8 mouse cellular contexts compared by ENCODE assay signal in genomic region chr9:20975431-20976215, GRCm38 (mm10). TPM values are rescaled to one million over a fixed set of nuclear protein-coding genes. Genes with fewer than 3 reads are reported as not detected.
A peak's percentile ranks its signal among the peaks of the same experiment; 100 is the strongest.
DNase-seq lines count a peak whose midpoint lies in the region; ATAC-seq and TF ChIP-seq lines count a peak whose summit lies in the region.

No protein-coding gene starts in this region.

- H3K9me3 ChIP-seq in embryonic facial prominence, embryonic 15.5 days (replicated peaks) = no peaks in the 10 kb centered on the region
- H3K9me3 ChIP-seq in midbrain, postnatal 0 days (ENCODE audit: low read length) = no peaks in the 10 kb centered on the region

- peak overlapping the region; percentile 85 for H3K4me2 ChIP-seq in embryonic facial prominence, embryonic 15.5 days (replicated peaks)
- H3K4me2 ChIP-seq in midbrain, postnatal 0 days (ENCODE audit: low read depth, low read length, poor library complexity, severe bottlenecking) = peak overlapping the region; percentile 98

- H3K4me1 ChIP-seq in embryonic facial prominence, embryonic 15.5 days = peaks cover 71% of the 10 kb centered on the region
- H3K4me1 ChIP-seq in liver, adult 2 months (ENCODE audit: control insufficient read depth, insufficient read depth, low read length) = peaks cover 5% of the 10 kb centered on the region
- peaks cover 7% of the 10 kb centered on the region; the same call in 1 of the 2 replicates for H3K4me1 ChIP-seq in midbrain, postnatal 0 days (ENCODE audit: insufficient read depth, low read length)

- intact Hi-C loops in gastrocnemius, adult 2 months (cut with DNase I) = no loop called here
- intact Hi-C loops in heart, postnatal 36 days (cut with DNase I) = loop anchor here (1.0 kb wide), 1 partner anchor 23 kb away; no protein-coding TSS in a partner anchor

- under 1% methylated on average over 45 of the region's 45 CpGs for WGBS in embryonic facial prominence, embryonic 15.5 days
- 23% methylated on average over 44 of the region's 45 CpGs for WGBS in liver, adult 2 months
- WGBS in midbrain, postnatal 0 days = 0% methylated on average over 45 of the region's 45 CpGs

- no peaks in the 10 kb centered on the region for H3K27me3 ChIP-seq in embryonic facial prominence, embryonic 15.5 days
- no peaks in the 10 kb centered on the region for H3K27me3 ChIP-seq in liver, adult 2 months (ENCODE audit: control insufficient read depth, insufficient read depth, low read length)
- no peaks in the 10 kb centered on the region for H3K27me3 ChIP-seq in midbrain, postnatal 0 days (ENCODE audit: insufficient read depth, low read length)

- peak overlapping the region; percentile 90 for H3K27ac ChIP-seq in gastrocnemius, adult 2 months
- peak overlapping the region; percentile 99 for H3K27ac ChIP-seq in embryonic facial prominence, embryonic 15.5 days (replicated peaks)
- H3K27ac ChIP-seq in liver, adult 2 months (replicated peaks; ENCODE audit: insufficient read depth, low read depth, low read length) = peak overlapping the region; percentile 58
- peak overlapping the region; percentile 55; the same call in 1 of the 2 replicates for H3K27ac ChIP-seq in midbrain, postnatal 0 days (ENCODE audit: low read depth, low read length)

- no peak for TF ChIP-seq POLR2A in liver, adult 2 months (IDR thresholded peaks at IDR 0.05; ENCODE audit: extremely low read depth, insufficient read depth, low read length)

- peak; percentile 38 for DNase-seq in gastrocnemius, adult 2 months
- no peak for DNase-seq in gastrocnemius, adult 8-10 months (ENCODE audit: low spot score in 2 of 2)
- DNase-seq in MEL-GATA-1-ER (ENCODE audit: extremely low read depth, low read depth) = peak; percentile 68
- DNase-seq in heart, postnatal 36 days = peak; percentile 50 to 57
- DNase-seq in liver, adult 2 months (ENCODE audit: extremely low read depth, low read depth, low spot score) = no peak
- DNase-seq in midbrain, postnatal 0 days (ENCODE audit: low spot score) = peak; percentile 48
- peak; percentile 28 to 43 for DNase-seq in thymus, postnatal 36 days

- no peaks in the 10 kb centered on the region for H3K36me3 ChIP-seq in embryonic facial prominence, embryonic 15.5 days
- H3K36me3 ChIP-seq in liver, adult 2 months (ENCODE audit: control insufficient read depth, insufficient read depth, low read length) = no peaks in the 10 kb centered on the region
- no peaks in the 10 kb centered on the region for H3K36me3 ChIP-seq in midbrain, postnatal 0 days (ENCODE audit: insufficient read depth, low read length)

- peak overlapping the region; percentile 79 for H3K4me3 ChIP-seq in gastrocnemius, adult 2 months
- H3K4me3 ChIP-seq in embryonic facial prominence, embryonic 15.5 days (replicated peaks) = peak overlapping the region; percentile 97
- H3K4me3 ChIP-seq in liver, adult 2 months (ENCODE audit: insufficient read depth, low read depth, low read length) = peak overlapping the region; percentile 88
- peak overlapping the region; percentile 78 for H3K4me3 ChIP-seq in midbrain, postnatal 0 days (ENCODE audit: low read depth, low read length)

- peaks cover 4% of the 10 kb centered on the region; the same call in 1 of the 2 replicates for H3K79me2 ChIP-seq in liver, adult 2 months (ENCODE audit: control insufficient read depth, insufficient read depth, low read length)

- H3K9ac ChIP-seq in embryonic facial prominence, embryonic 15.5 days = peak overlapping the region; percentile 94
- H3K9ac ChIP-seq in liver, adult 2 months (ENCODE audit: low read depth, low read length) = peak overlapping the region; percentile 92
- peak overlapping the region; percentile 72 for H3K9ac ChIP-seq in midbrain, postnatal 0 days (replicated peaks; ENCODE audit: low read length, poor library complexity, severe bottlenecking)

- ATAC-seq in embryonic facial prominence, embryonic 15.5 days (ENCODE audit: insufficient number of reproducible peaks, low FRiP score, low TSS enrichment, low read depth) = no peak
- ATAC-seq in midbrain, postnatal 0 days (ENCODE audit: low FRiP score) = 0 out of 2 replicates have a peak, but pooled peaks have one; percentile 6

- no peak for TF ChIP-seq CTCF in gastrocnemius, adult 2 months (IDR thresholded peaks at IDR 0.05)
- TF ChIP-seq CTCF in liver, adult 2 months (IDR thresholded peaks at IDR 0.05; ENCODE audit: low read depth, low read length) = no peak
- no peak; the same call in 1 of the 2 replicates for TF ChIP-seq CTCF in midbrain, postnatal 0 days (IDR thresholded peaks at IDR 0.05)

RNA-seq across cellular contexts. Expression of gene S1pr2, which starts 1.0 kb away (rescaled TPM):
- 1 to 10 TPM; 2.0 to 2.3 TPM for total RNA-seq in gastrocnemius, adult 2 months (2021)
- 1 to 10 TPM in 1 of 4 experiments, under 1 TPM in 3; 0.46 to 1.1 (median 0.74) TPM for total RNA-seq in gastrocnemius, adult 8-10 months (2022)
- 61.8 and 68.5 TPM in 2 replicates for polyA plus RNA-seq in embryonic facial prominence, embryonic 15.5 days (2015; fragmentation: Nextera tagmentation; extraction: Ambion mirVana)
- total RNA-seq in heart, postnatal 36 days (2021) = 1 to 10 TPM; 3.9 to 5.1 TPM
- 1.2 and 2.1 TPM in 2 replicates for total RNA-seq in liver, adult 2 months (2014; rRNA removed)
- polyA plus RNA-seq in liver, adult 2 months (2012; rRNA removed) = 2.9 and 3.9 TPM in 2 replicates
- 4.7 and 7.3 TPM in 2 replicates for total RNA-seq in midbrain, postnatal 0 days (2014; rRNA removed)
- 5.5 and 7.2 TPM in 2 replicates for polyA plus RNA-seq in midbrain, postnatal 0 days (2015; fragmentation: Nextera tagmentation; extraction: Ambion mirVana)

RNA-seq across cellular contexts. Expression of gene Dnmt1, which starts 15.9 kb away (rescaled TPM):
- 1 to 10 TPM; 5.2 to 7.9 TPM for total RNA-seq in gastrocnemius, adult 2 months (2021)
- total RNA-seq in gastrocnemius, adult 8-10 months (2022) = 1 to 10 TPM; 5.5 to 6.0 (median 5.8) TPM
- polyA plus RNA-seq in embryonic facial prominence, embryonic 15.5 days (2015; fragmentation: Nextera tagmentation; extraction: Ambion mirVana) = 77.2 and 78.4 TPM in 2 replicates
- total RNA-seq in heart, postnatal 36 days (2021) = 10 to 100 TPM; 13.0 to 13.6 TPM
- 5.3 and 6.6 TPM in 2 replicates for total RNA-seq in liver, adult 2 months (2014; rRNA removed)
- 4.4 and 5.5 TPM in 2 replicates for polyA plus RNA-seq in liver, adult 2 months (2012; rRNA removed)
- total RNA-seq in midbrain, postnatal 0 days (2014; rRNA removed) = 94.6 and 97.7 TPM in 2 replicates
- polyA plus RNA-seq in midbrain, postnatal 0 days (2015; fragmentation: Nextera tagmentation; extraction: Ambion mirVana) = 40.8 and 42.1 TPM in 2 replicates

RNA-seq across cellular contexts. Expression of gene Mrpl4, which starts 26.9 kb away (rescaled TPM):
- 10 to 100 TPM; 51.8 to 70.0 TPM for total RNA-seq in gastrocnemius, adult 2 months (2021)
- 10 to 100 TPM; 53.7 to 58.9 (median 55.7) TPM for total RNA-seq in gastrocnemius, adult 8-10 months (2022)
- polyA plus RNA-seq in embryonic facial prominence, embryonic 15.5 days (2015; fragmentation: Nextera tagmentation; extraction: Ambion mirVana) = 122 and 126 TPM in 2 replicates
- total RNA-seq in heart, postnatal 36 days (2021) = 100 to 1,000 TPM; 139 to 148 TPM
- 16.0 and 21.9 TPM in 2 replicates for total RNA-seq in liver, adult 2 months (2014; rRNA removed)
- polyA plus RNA-seq in liver, adult 2 months (2012; rRNA removed) = 72.4 and 79.8 TPM in 2 replicates
- 62.9 and 80.9 TPM in 2 replicates for total RNA-seq in midbrain, postnatal 0 days (2014; rRNA removed)
- polyA plus RNA-seq in midbrain, postnatal 0 days (2015; fragmentation: Nextera tagmentation; extraction: Ambion mirVana) = 105 TPM in 2 replicates

RNA-seq across cellular contexts. Expression of gene Icam1, which starts 40.2 kb away (rescaled TPM):
- 1 to 10 TPM; 1.7 to 1.9 TPM for total RNA-seq in gastrocnemius, adult 2 months (2021)
- total RNA-seq in gastrocnemius, adult 8-10 months (2022) = 1 to 10 TPM; 1.3 to 2.3 (median 1.4) TPM
- 20.7 and 21.7 TPM in 2 replicates for polyA plus RNA-seq in embryonic facial prominence, embryonic 15.5 days (2015; fragmentation: Nextera tagmentation; extraction: Ambion mirVana)
- total RNA-seq in heart, postnatal 36 days (2021) = 1 to 10 TPM; 8.5 to 9.9 TPM
- 8.6 and 9.6 TPM in 2 replicates for total RNA-seq in liver, adult 2 months (2014; rRNA removed)
- 5.8 and 11.6 TPM in 2 replicates for polyA plus RNA-seq in liver, adult 2 months (2012; rRNA removed)
- total RNA-seq in midbrain, postnatal 0 days (2014; rRNA removed) = 4.5 and 5.2 TPM in 2 replicates
- 3.4 and 3.6 TPM in 2 replicates for polyA plus RNA-seq in midbrain, postnatal 0 days (2015; fragmentation: Nextera tagmentation; extraction: Ambion mirVana)

RNA-seq across cellular contexts. Expression of gene Icam4, which starts 53.5 kb away (rescaled TPM):
- total RNA-seq in gastrocnemius, adult 2 months (2021) = 1 to 10 TPM; 1.2 to 2.2 TPM
- 1 to 10 TPM; 1.3 to 2.7 (median 1.8) TPM for total RNA-seq in gastrocnemius, adult 8-10 months (2022)
- 0.59 and 1.0 TPM in 2 replicates for polyA plus RNA-seq in embryonic facial prominence, embryonic 15.5 days (2015; fragmentation: Nextera tagmentation; extraction: Ambion mirVana)
- 1 to 10 TPM in 1 of 2 experiments, under 1 TPM in 1; 0.65 to 1.1 TPM for total RNA-seq in heart, postnatal 36 days (2021)
- total RNA-seq in liver, adult 2 months (2014; rRNA removed) = 0.28 TPM in 1 of 2 replicates, not detected in the other
- polyA plus RNA-seq in liver, adult 2 months (2012; rRNA removed) = 0.62 and 0.81 TPM in 2 replicates
- not detected in 2 replicates for total RNA-seq in midbrain, postnatal 0 days (2014; rRNA removed)
- 0.30 TPM in 1 of 2 replicates, not detected in the other for polyA plus RNA-seq in midbrain, postnatal 0 days (2015; fragmentation: Nextera tagmentation; extraction: Ambion mirVana)

Comparison
In these comparisons a context has a peak if more than half of its experiments do, and no peak if none do; other contexts are left out.
1. DNase-seq: peak in gastrocnemius, adult 2 months (single experiment), MEL-GATA-1-ER (single experiment), heart, postnatal 36 days (2 of 2), midbrain, postnatal 0 days (single experiment) and thymus, postnatal 36 days (2 of 2); none in gastrocnemius, adult 8-10 months (0 of 2) and liver, adult 2 months (single experiment).
2. Peak in every context shown above with its lines, with median percentiles within 50 percentile points of each other: H3K27ac ChIP-seq, H3K4me3 ChIP-seq and H3K9ac ChIP-seq.